Mouse (Mus musculus) adrenal gland, postnatal 25 days (tissue): ENCODE measurements around the gene Cep135. TPM values are rescaled to one million over a fixed set of nuclear protein-coding genes. Genes with fewer than 3 reads are reported as not detected.

Experiments used
- DNase-seq: peaks from one replicate; pipeline ENCODE4 v3.0.0; 2021; ENCODE audit warnings: mixed read lengths
- total RNA-seq: library from RNA; stranded (reverse); gene quantifications from 2 replicates; pipeline ENCODE4 v1.2.3, GENCODE M21; 2021

Gene Cep135
- total RNA-seq, 1 experiment from 2014 or later, result 6.8 TPM

DNA sequence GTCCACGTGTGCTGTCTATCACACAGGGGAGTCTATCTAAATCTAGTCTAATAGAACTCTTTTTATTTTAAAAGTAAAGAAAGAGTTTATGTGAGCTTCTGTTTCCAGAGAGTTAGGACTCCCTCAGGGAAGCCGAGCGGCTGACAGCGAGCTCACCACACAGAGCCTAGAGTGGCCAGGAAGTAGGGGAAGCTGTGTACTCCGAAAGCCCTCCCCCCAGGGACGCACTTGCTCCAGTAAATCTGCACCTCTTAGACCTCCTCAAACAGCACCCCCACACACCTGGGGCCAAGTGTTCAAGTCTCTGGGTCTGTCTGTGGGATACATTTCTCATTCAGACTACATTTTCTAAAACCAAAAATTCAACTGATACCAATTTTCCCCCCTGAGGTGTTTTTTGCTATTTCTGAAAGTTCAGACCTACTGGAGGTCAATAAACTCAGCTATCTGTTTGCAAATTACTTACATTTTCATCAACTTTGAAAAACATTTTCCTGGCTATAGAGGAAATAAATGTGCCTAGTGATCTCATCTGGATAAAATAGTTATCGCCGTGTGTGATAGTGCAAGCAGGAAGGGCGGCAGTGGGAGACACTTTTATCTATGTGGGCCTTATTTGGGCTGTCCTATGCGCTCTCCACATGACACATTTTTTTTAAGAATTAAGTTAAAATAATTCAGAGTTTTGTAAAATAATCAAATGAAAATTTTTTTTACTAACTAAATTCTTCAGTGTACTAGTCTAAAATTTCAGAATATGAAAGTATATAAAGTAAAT is 56.8 kb downstream of the Cep135 start:
- DNase-seq, result no peak

DNA sequence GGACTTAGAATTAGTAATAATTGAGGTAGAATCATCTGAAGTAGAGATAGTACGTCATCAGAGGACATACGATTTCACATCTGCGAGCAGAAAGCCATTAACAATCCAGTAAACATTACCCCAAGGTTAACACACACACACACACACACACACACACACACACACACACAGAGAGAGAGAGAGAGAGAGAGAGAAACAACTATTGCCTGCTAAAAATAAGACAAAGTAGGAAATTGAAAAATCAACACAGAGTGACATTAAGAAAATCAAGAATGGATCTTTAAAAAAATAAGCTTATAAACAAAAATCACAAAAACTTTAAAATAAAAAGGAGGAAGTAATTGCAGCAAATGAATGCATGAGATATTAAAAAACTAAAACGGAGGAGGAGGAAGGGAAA is 61.4 kb downstream of the Cep135 start:
- DNase-seq, result no peak

DNA sequence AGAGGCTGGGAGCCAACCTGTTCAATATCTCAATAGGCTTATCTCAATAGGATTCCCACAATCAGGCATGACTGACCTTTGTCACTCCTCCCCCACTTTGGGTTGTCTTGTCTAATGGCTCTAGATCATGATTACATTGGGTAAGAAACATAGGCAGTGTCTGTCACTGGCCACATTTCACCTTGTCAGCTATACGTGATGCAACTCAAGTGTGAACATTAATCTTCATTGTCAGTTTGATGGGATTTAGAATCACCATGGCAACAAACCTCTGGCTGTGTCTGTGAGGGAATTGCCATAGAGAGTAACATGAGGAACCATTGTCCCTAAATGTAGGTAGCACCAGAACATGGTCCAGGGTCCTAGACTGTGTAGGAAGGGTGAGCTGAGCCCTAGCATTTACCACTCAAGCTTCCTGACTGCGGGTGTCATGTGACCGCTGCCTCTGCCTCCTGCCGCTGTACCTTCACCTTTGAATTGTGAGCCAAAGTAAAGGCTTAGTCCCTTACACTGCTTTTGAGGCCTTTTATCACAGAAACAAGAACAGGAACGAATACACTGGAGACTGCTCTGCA is 62.7 kb downstream of the Cep135 start:
- DNase-seq, result no peak

DNA sequence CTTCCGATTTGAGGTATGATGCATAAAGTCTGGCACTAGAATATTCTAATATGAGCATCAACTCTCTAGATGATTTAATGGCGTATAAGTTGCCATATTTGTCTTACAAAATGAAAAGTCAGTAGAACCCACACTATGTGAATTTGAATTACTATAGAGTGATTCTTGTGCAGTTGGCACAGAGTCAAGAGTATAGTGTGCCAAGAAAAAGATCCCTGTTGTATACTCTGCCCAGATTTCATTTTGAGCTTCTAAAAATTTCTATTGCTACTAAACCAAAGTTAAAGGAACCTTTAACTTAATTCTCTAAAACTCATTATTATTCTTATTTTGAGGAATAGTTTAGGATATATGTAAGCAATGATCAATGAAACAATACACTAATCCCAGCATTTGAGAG is 67.7 kb downstream of the Cep135 start, which contains the start of gene C530008M17Rik:
C530008M17Rik (plus strand) TSS at position 301 of the 400 bp plus-strand sequence.
- DNase-seq, result no peak

DNA sequence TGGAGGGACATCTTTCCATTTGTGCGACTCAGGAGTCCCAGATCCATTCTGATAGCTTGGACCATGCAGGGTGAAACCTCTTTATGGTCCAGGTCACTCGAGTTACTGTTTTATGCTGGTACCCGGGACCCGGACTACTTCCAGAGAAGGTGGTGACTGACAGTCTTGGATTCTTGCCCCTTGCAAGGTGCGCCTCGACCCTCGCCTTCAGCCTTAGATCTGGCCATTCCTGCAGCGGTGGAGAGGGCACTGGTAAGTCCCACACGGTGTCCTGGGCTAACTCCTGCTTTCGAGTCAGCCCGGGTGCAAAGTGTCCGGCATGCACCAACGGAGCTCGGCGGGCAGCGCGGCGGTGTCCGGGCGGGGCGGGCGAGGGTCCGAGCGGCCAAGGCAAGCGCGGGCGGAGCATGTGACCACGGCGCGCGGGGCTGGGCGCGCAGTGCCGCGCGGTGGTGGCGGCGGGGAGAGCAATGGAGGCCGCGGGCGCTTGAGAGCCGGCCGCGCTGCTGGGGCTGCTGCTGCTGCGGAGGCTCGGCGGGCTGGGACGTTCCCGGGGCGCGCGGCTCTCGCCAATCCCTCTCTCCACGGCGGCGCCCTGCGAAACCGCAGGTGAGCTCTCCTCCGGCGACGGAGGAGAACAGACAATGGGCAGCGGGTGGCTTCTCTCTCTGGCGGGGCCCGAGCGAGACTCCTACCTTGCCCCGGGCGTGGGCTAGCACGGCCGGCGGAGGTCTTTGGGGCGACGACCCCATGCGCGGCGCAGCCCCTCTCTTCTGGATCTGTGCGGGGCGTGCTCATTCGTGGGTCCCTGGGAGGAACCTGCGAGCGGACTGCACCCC is 69.0 kb downstream of the Cep135 start:
- peak; percentile 78 for DNase-seq

DNA sequence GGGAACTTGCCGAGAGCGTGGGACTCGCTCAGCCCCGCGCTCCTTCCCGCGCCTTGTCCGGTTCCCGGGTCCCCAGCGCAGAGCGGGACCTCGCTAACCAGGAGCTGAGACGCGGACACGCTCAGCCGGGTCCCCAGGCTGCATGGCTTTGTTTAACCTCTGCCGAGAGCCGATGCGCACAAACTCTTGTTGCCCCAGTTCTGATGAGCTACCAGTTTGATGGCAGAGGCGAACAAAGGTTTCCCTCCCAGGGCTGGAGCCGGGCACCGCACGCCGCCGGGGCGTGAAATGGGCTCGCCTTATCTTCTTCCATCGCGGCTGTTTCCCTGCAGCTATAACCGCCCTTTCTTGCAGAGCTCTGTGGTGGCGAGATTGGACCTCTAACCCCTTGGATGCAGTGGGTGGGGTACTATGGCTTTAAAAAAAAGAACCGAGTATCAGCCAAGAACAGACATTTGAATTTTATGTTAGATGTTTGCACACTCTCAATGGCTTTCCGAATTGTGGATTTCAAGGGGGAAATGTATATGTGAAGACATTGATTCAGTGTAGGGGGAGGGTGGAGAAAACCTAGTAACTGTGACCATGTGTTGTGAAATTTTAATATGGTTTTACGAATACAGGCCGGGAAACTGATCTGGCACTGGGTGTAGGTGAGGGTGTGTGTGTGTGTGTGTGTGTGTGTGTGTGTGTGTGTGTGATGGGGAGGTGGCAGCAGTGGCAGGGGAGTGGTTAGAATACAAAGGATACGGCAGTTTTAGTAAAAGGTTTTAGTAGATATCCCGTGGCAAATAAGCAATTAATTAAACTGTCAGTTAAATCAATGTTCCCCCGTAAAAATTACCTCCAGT is 69.8 kb downstream of the Cep135 start:
- DNase-seq, result peak; percentile 42

DNA sequence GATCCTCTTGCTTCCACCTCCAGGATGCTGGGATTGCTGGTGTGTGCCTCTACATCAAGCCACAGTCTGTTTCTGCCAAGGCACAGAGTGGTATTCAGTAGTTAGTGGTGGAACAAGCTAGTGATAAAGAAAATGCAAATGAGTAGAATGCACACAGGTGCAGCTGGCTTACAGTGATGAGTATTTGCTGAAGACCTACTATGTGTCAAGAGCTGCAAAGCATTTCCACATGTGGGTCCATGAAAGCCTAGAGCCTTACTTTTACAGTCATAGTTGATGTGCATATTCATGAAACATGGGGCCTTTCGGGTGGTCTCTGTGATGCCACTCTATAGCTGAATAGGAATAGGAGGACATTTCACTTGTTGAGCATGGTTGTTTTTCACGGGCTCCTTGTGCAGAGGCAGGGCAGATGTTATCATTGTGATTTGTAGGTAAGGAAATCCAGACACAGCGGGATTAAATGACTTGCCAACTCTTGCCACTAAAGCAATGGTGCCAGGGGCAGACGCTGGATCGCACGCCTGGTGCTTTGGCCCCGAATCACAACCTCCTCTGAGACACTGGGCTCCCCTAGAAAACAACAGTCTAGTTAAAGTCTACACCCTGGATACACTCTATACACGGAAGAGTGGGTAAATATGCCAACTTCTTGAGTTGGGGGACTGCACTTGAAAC is 71.6 kb downstream of the Cep135 start:
- DNase-seq, result no peak

DNA sequence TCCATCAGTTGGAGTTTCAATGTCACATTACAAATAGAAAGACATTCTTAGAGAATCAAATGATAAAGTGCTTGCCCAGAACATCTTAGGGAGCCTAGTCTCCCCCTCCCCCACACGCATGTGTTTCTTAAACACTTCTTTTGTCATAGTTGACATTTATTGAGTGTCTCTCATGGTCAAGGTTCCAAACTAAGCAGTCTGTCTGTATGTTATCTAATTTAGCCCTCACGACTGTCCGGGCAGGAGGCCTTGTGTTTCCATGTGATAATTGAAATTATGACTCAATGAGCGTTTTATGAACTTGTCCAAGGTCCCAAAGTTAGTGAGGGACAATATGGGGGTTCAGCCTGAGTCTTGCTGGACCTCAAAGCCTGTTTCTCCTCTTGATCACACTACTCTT is 72.8 kb downstream of the Cep135 start:
- DNase-seq, result no peak

DNA sequence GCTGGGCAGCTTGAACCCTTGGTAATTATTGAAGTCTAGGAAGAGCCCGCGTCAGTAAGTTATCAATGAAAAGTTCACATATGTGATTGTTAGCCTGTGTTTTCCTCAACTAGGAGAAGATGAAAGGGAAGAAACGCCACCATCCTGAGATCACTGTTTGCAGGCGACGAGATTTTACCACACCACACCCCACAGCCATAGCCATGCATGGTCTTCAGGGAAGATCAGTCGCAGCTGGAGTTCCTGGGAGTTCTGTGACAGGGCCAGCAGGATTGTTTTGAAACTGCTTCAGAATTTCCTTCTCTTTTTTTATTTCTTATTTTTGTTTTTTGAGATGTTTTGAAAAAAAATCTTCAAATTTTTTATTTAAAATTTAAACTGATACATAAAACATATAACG is 76.4 kb downstream of the Cep135 start:
- no peak for DNase-seq

DNA sequence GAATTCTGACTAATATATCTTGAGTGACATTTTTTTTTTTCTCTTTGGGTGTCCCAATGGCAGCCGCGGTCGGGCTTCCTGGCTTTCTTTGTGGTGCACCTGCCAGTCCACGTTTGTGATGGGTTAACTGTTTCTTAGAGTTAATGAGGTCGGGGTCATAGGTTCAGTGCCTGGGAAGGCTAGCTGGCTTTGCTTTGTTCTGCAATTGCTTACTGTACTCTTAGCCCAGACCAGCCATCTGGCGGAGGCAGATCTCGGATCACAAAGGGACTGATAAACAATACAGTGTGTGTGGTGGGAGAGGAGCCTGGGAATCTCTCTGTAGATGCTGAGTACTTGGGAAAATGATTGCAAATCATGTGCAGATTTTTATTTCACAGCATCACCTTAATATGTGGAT is 76.9 kb downstream of the Cep135 start:
- no peak for DNase-seq

DNA sequence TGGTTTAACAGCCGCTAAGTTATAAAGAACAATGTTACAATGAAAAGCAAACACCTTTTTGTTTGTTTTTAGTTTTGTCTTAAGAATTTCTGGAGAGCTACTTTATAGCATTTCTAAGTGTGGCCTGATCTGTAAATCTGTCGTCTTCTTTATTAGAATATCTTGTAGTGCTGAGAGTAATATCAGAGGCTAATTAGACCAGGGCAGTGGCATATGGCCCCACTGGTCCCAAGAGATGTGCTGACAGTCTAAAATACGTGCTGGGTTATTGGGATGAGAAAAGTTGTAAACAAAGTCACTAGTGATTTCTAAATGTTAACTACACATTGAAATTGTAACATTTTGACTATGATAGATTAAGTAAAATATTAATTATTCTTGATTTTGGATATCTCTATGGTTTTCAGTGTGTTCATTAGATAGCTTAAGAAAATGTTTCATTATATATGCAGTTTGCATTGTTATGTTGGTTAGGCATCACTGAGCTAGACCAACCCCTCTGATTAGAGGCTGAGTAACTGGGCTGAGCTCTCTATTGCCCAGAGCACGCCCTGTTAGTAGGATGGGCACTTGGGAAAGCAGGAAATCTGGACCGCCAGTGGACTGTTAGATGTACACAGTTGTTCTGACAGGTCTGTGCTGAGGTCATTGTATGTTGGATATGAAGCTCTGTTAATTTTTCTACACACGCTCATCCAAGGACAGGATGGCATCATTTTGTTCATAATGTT is 77.7 kb downstream of the Cep135 start:
- DNase-seq, result no peak

DNA sequence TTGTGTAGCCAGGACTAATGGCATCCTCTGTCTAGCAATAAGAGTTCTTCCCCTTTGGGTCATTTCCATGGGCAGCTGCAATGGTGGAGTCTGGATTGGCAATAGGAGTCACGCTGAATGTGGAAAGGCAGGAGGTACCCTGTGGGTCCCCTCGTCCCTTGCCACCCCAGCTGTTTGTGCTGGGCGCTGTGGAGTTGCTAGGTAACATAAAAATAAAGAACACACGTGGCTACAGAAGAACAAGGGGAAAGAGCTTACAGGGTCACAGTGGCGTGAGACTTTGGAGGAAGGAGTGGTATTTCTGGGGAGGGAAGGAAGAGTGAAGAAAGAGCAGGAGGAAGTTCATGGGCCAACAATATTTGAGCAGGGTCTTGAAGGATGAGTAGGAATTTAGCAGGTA is 79.6 kb downstream of the Cep135 start:
- DNase-seq, result no peak

DNA sequence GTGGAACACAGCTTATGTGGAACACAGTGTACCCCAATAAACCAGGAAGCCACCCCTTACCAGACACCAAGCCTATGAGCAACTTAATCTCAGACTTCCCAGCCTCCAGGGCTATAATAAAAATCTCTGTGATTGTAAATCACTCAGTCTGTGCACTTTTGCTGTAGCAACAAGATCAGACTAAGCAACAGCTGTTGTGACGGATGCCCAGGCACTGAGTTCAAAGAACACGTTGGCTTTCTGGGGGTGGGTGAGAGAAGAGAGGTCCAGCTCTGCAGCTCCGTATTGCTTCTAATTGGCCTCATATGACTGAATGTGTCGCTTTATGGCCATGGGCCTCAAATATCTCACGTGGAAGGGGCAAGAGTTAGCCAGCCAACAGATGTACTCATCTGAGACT is 80.0 kb downstream of the Cep135 start:
- no peak for DNase-seq

DNA sequence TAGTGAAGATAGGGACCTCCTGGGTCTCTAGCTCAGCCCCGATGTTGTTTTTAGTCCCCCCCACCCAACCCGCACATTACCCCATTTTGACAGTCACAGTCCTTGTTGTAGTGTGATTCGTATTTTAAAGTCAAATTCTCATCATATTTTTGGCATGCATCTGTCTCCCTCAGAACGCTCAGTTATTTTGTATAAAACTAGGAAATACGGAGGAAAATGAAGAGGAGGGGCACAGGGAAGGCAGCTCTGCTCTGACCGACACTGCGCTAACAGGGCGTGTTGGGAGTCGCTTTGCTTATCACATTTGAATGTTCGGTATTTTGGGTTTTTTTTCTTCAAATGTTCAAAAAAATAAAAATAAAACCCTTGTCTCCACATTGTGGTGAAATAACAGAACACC is 81.7 kb downstream of the Cep135 start:
- no peak for DNase-seq

DNA sequence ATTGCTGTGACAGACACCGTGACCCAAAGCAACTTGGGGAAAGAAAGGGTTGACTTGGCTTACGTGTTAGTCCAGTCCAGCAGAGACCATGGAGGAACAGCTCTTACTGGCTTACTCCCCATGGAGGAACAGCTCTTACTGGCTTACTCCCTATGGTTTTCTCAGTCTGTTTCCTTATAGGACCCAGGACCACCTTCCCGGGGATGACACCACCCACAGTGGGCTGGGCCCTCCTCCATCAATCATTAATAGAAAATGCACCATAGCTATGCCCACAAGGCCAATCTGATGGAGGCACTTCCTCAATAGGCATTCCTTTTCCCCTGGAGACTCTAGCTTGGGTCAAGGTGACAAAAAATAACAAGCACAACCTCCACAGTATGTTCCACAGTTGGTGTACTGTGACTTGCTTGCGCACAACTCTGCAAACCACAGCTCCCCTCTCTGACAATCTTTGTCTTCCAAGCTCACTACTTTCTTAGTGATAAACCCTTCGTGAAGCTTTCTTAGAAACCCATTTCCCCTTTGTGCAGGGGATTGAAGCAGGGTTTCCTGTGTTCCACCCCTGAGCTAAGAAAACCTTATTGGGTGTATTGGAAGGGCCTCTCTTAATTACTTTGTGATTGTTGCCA is 85.6 kb downstream of the Cep135 start:
- no peak for DNase-seq

DNA sequence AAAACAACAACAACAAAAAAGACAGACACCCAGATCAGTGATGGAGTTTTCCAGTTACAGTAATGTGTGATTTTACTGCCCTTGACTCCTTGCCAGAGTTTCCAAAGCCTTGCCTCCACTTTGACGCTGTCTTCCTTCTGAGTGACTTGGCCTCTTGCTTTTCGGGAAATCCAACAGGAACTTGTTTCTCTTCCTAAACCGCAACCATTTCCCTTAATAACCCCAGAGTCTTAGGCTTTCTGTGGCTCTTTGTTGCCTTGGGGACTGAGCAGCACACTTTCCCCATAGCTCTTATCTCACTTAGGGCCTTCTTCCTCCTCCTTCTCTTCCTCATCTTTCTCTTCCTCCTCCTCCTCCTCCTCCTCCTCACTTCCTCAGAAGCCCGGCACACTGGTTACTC is 86.9 kb downstream of the Cep135 start:
- no peak for DNase-seq

DNA sequence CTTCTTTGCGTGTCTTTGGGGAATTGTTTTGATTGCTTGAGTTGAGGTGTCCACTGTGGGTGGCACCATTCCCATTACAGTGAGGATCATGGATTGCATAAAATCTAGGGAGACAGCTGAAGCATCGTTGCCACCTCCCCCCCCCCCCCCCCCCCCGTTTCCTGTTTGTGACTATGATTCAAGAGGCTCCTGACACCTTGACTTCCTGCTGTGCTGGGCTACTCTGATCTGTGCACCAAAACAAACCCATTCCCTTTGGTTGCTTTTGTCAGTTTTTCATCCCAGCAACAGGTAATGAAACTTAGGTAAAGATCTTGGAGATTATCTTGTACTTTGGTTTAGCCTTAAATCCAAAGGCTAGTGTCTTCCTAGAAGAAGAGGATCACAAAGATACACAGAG is 92.5 kb downstream of the Cep135 start:
- DNase-seq, result no peak

DNA sequence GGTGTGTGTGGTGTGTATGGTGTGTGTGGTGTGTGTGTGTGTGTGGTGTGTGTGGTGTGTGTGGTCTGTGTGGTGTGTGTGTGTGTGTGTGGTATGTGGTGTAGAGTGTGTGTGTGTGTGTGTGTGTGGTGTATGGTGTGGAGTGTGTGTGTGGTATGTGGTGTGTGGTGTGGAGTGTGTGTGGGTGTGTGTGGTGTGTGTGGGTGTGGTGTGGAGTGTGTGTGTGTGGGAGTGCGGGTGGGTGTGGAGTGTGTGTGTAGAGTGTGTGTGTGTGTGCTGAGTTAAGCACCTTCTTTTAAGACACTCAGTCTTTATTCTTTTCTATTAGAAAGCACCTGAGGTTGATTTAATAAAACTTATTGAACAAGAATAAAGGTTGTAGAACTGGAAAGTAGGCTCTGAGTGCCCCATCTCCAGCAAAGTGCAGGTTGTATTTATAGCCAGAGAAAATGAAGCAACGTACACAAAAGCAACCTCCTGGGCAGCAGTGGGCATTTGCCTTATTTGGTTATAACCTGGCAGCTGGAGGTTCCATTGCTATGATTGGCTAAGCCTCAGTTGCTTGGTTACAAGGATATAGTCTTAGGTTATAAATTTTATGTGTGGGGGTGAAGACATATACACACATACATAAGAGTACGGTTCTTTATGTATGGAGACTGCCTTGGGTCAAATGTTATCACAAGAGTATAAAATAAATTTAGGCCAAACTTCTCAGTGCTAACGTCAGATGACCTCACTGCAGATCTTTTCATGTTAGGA is 93.6 kb downstream of the Cep135 start:
- no peak for DNase-seq

DNA sequence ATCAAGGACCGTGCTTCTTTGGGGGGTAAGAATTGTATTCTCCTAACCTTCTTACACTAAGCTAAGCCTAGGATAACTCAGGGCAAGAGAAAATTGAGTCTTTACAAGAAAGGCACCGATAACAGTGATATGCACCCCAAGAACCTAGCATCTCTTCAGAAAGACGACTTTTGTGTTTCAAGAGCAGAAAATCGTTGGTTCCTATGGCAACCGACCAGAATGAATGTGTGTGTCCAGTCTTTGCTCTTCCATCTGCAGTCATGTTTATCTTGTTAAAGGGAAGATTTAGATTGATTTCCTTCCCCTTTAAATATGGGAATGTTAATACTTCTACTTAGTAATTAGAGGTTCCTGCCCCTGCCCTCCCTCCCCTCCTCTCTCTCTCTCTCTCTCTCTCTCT is 95.0 kb downstream of the Cep135 start:
- DNase-seq, result no peak
